Mouse (Mus musculus) neural tube, embryonic 14.5 days (tissue): Measurements from ENCODE around the gene Olfr1095. TPM values are rescaled to one million over a fixed set of nuclear protein-coding genes. Genes with fewer than 3 reads are reported as not detected.

Experiments used
- ATAC-seq: fragments of 200-750 bp; cut with Nextera tagmentation; 2 replicates; pipeline ENCODE4 v1.8.0; 2017; ENCODE audit warnings: low read depth, mild to moderate bottlenecking, moderate TSS enrichment, moderate library complexity
- H3K27ac ChIP-seq: fragments of 300-500 bp; sonication (generic); 2 replicates; pipeline ENCODE4 v1.5.1; 2014; ENCODE audit warnings: low read depth, mild to moderate bottlenecking, control low read depth, low read length, moderate library complexity, mixed read lengths
- H3K27me3 ChIP-seq: fragments of 300-500 bp; sonication (generic); 2 replicates; pipeline ENCODE4 v1.6.1; 2014; ENCODE audit warnings: low read length; ENCODE audit not compliant: control insufficient read depth, insufficient read depth
- H3K36me3 ChIP-seq: fragments of 300-500 bp; sonication (generic); 2 replicates; pipeline ENCODE4 v1.6.1; 2014; ENCODE audit warnings: low read length, mixed read lengths; ENCODE audit not compliant: control insufficient read depth, insufficient read depth
- H3K4me1 ChIP-seq: fragments of 300-500 bp; sonication (generic); 2 replicates; pipeline ENCODE4 v1.6.1; 2014; ENCODE audit warnings: low read length; ENCODE audit not compliant: control insufficient read depth, insufficient read depth
- H3K4me2 ChIP-seq: fragments of 300-500 bp; sonication (generic); 2 replicates; pipeline ENCODE4 v1.6.1; 2014; ENCODE audit warnings: mild to moderate bottlenecking, low read depth, low read length, control low read depth
- H3K4me3 ChIP-seq: fragments of 300-500 bp; sonication (generic); 2 replicates; pipeline ENCODE4 v1.5.1; 2014; ENCODE audit warnings: low read depth, low read length, control low read depth, mixed read lengths
- H3K9ac ChIP-seq: fragments of 300-500 bp; sonication (generic); replicated peaks from 2 replicates; pipeline ENCODE4 v1.6.1; 2014; ENCODE audit warnings: low read depth, mild to moderate bottlenecking, control low read depth, low read length, mixed read lengths
- H3K9me3 ChIP-seq: fragments of 300-500 bp; sonication (generic); 2 replicates; pipeline ENCODE4 v1.6.1; 2016; ENCODE audit warnings: low read length; ENCODE audit not compliant: control insufficient read depth
- WGBS: fragments of 180-500 bp; shearing (Covaris S2); extraction: QIAGEN DNeasy Blood & Tissue Kit; methylation state at CpG from one replicate; pipeline ENCODE4 v1.1.7; 2014; 5-methylcytosine and 5-hydroxymethylcytosine counted together
- polyA plus RNA-seq: library from polyadenylated mRNA; unstranded; fragments of >200 nt; fragmentation: Nextera tagmentation; extraction: Ambion mirVana; gene quantifications from 2 replicates; pipeline ENCODE4 v1.2.1, GENCODE M21; 2014

The Olfr1095 gene
- polyA plus RNA-seq, result not detected in 2 replicates

DNA sequence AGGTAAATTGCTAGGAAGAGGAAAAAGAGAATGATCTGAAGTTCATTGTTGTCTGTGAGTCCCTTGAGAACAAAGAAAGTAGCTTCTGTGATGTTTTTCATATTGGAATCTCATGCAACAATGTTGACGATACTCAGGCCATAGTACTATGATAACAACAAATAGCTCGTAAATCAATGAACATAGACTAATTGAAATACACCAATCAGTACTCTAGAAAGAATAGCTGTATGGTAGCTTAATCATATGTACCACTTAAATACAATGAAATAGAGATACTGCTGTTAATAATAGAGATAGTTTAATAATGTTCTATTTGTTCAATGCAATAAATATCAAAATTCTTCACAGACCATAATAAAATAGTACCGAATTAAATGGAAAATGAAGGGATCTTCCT is at the start of gene Olfr1095:
Gene Olfr1095, minus strand, starts transcription at position 101 of the 400 bp plus-strand sequence.
- H3K9ac ChIP-seq, result no peak within 1 kb of the TSS
- no peaks in the 10 kb centered on the region for H3K9me3 ChIP-seq
- H3K4me2 ChIP-seq, result no peak within 1 kb of the TSS
- H3K36me3 ChIP-seq, result no peaks in the 10 kb centered on the region
- 90% methylated on average over 3 of the region's 3 CpGs for WGBS
- no peak for ATAC-seq
- H3K4me1 ChIP-seq, result no peaks in the 10 kb centered on the region
- H3K27ac ChIP-seq, result no peak within 1 kb of the TSS
- no peak within 1 kb of the TSS for H3K4me3 ChIP-seq
- no peaks in the 10 kb centered on the region for H3K27me3 ChIP-seq

DNA sequence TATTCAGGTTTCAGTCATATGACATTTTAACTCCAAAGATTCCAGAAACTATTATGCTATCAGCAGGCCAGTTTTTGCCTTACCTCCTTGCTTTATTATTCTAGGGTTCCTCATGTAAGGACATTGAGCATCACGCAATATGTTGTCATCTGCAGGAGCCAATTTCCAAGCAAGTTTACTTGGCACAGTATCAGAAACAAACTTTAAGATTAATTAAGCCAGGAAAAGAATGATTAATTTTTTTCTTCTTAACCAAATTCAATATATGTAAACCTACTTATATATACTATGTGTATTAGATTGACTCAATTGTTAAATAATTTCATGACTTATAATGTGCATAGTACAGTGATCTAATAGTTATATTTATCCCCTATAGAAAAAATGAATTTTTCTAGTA is 40.6 kb upstream of the Olfr1095 start, which contains the start of gene Olfr1097:
Gene Olfr1097, minus strand, starts transcription at position 101 of the 400 bp plus-strand sequence.
- WGBS, result 92% methylated on average over 1 of the region's 1 CpGs
- H3K4me3 ChIP-seq, result no peak within 1 kb of the TSS
- no peaks in the 10 kb centered on the region for H3K27me3 ChIP-seq
- no peak for ATAC-seq
- no peaks in the 10 kb centered on the region for H3K9me3 ChIP-seq
- H3K36me3 ChIP-seq, result no peaks in the 10 kb centered on the region
- no peak within 1 kb of the TSS for H3K4me2 ChIP-seq
- H3K27ac ChIP-seq, result no peak within 1 kb of the TSS
- H3K4me1 ChIP-seq, result no peaks in the 10 kb centered on the region
- no peak within 1 kb of the TSS for H3K9ac ChIP-seq

- 59% methylated on average over 1 of the region's 1 CpGs for WGBS
- H3K27me3 ChIP-seq, result no peaks in the 10 kb centered on the region
- H3K4me2 ChIP-seq, result no peak within 1 kb of the TSS
- H3K4me1 ChIP-seq, result no peaks in the 10 kb centered on the region
- H3K27ac ChIP-seq, result no peak within 1 kb of the TSS
- H3K4me3 ChIP-seq, result no peak within 1 kb of the TSS
- 0 out of 2 replicates have a peak, but pooled peaks cover 2% of the 10 kb centered on the region for H3K9me3 ChIP-seq
- ATAC-seq, result no peak
- H3K36me3 ChIP-seq, result no peaks in the 10 kb centered on the region
- no peak within 1 kb of the TSS for H3K9ac ChIP-seq
These were observed 23.2 kb upstream of the Olfr1095 start, which contains the start of gene Gm13723 for GRCm38 (mm10) chr2:86874702-86875101. Gm13723 (minus strand) TSS chr2:86874802.

GRCm38 (mm10) chr2:86824363-86824762 is 27.1 kb downstream of the Olfr1095 start, which contains the start of gene Olfr1094:
Olfr1094 (plus strand) TSS chr2:86824663.
- Histone ChIP-seq H3K4me2 (no peak within 1 kb of the TSS), H3K27ac (no peak within 1 kb of the TSS), H3K9me3 (no peaks in the 10 kb centered on the region), H3K4me1 (no peaks in the 10 kb centered on the region), H3K4me3 (no peak within 1 kb of the TSS), H3K27me3 (no peaks in the 10 kb centered on the region), H3K36me3 (no peaks in the 10 kb centered on the region), H3K9ac (no peak within 1 kb of the TSS)
- ATAC-seq, result no peak

DNA sequence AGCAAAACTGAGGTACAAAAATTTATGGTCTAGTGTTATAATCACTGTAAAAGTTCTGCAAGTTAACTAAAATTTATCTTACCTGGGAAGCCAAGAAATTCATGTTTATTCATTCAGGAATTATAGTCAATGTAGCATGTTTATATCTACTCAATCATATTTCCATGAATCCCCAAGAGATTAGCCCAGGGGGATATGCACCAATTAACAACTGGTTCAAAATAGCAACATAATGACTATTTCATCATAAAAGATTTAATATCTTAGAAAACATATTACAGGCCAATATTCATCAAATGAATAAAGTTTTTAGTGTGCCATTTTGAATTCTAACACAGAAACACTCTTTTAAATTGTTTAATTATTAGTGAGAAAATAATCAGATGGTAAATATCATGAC is 41.6 kb downstream of the Olfr1095 start, which contains the start of gene Olfr141:
Gene Olfr141, minus strand, starts transcription at position 101 of the 400 bp plus-strand sequence.
- Histone ChIP-seq H3K4me2 (no peak within 1 kb of the TSS), H3K36me3 (no peaks in the 10 kb centered on the region), H3K27me3 (no peaks in the 10 kb centered on the region), H3K4me1 (no peaks in the 10 kb centered on the region), H3K4me3 (no peak within 1 kb of the TSS), H3K27ac (no peak within 1 kb of the TSS), H3K9ac (no peak within 1 kb of the TSS), H3K9me3 (no peaks in the 10 kb centered on the region)
- no peak for ATAC-seq

Other genes with a start within 250 kb of the Olfr1095 start
- not detected in 2 replicates for gene Olfr1084, start 212.0 kb downstream of the Olfr1095 start, polyA plus RNA-seq
- gene Olfr1085, start 189.7 kb downstream of the Olfr1095 start, polyA plus RNA-seq, result not detected in 2 replicates
- not detected in 2 replicates for gene Olfr1086, start 171.6 kb downstream of the Olfr1095 start, polyA plus RNA-seq
- gene Olfr1087, start 153.3 kb downstream of the Olfr1095 start, polyA plus RNA-seq, result not detected in 2 replicates
- not detected in 2 replicates for gene Olfr1089, start 118.0 kb downstream of the Olfr1095 start, polyA plus RNA-seq
- not detected in 2 replicates for gene Olfr1090, start 92.7 kb downstream of the Olfr1095 start, polyA plus RNA-seq
- not detected in 2 replicates for gene Olfr1093, start 69.2 kb downstream of the Olfr1095 start, polyA plus RNA-seq
- gene Olfr141, start 41.7 kb downstream of the Olfr1095 start, polyA plus RNA-seq, result not detected in 2 replicates
- gene Olfr1094, start 27.0 kb downstream of the Olfr1095 start, polyA plus RNA-seq, result not detected in 2 replicates
- gene Gm13723, start 23.1 kb upstream of the Olfr1095 start, polyA plus RNA-seq, result not detected in 2 replicates
- not detected in 2 replicates for gene Olfr1097, start 40.5 kb upstream of the Olfr1095 start, polyA plus RNA-seq
- not detected in 2 replicates for gene Olfr1098, start 72.8 kb upstream of the Olfr1095 start, polyA plus RNA-seq
- not detected in 2 replicates for gene Olfr1099, start 109.0 kb upstream of the Olfr1095 start, polyA plus RNA-seq
- gene Olfr1100, start 128.3 kb upstream of the Olfr1095 start, polyA plus RNA-seq, result not detected in 2 replicates
- gene Olfr1101, start 139.5 kb upstream of the Olfr1095 start, polyA plus RNA-seq, result not detected in 2 replicates
- gene Olfr1102, start 146.7 kb upstream of the Olfr1095 start, polyA plus RNA-seq, result not detected in 2 replicates
- not detected in 2 replicates for gene Olfr1104, start 175.4 kb upstream of the Olfr1095 start, polyA plus RNA-seq
- gene Olfr1105, start 184.8 kb upstream of the Olfr1095 start, polyA plus RNA-seq, result not detected in 2 replicates
- gene Olfr1106, start 200.6 kb upstream of the Olfr1095 start, polyA plus RNA-seq, result not detected in 2 replicates
- not detected in 2 replicates for gene Olfr1107, start 224.1 kb upstream of the Olfr1095 start, polyA plus RNA-seq
- not detected in 2 replicates for gene Olfr1109, start 244.3 kb upstream of the Olfr1095 start, polyA plus RNA-seq